Mouse (Mus musculus): ENCODE results near the gene Isca2. TPM values are rescaled to one million over a fixed set of nuclear protein-coding genes. Genes with fewer than 3 reads are reported as not detected.

Gene Isca2
- polyA plus RNA-seq, 1 experiment from 2014 or later = 105 TPM

DNA sequence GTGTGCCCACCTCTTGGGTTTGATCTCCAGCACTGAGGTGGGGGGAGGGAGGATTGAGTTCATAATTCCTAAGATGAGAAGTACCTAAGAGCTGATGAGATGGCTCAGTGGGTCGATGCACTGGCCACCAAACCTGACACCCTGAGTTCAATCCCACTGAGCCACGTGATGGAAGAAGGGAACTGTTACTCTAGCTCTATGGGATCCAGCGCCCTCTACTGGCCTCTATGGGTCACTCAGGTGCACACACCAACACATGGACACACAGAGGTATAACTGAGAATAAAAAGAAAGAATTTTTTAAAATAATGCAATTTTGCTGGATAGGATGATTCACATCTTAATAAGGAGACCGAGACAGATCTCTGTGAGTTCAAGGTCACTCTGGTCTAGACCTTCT, 45.4 kb downstream of the Isca2 start:
- WGBS (ENCODE audit: insufficient replicate concordance) = 55% methylated on average over 4 of the region's 4 CpGs
- Histone ChIP-seq H3K27ac (peak overlapping the region; percentile 94), H3K36me3 (no peaks in the 10 kb centered on the region), H3K4me3 (replicated peaks) (no peak overlapping the region), H3K27me3 (peaks cover 5% of the 10 kb centered on the region; the same call in 1 of the 2 replicates), H3K9ac (no peak overlapping the region), H3K4me1 (replicated peaks) (peaks cover 52% of the 10 kb centered on the region), H3K9me3 (replicated peaks) (no peaks in the 10 kb centered on the region), H3K4me2 (no peak overlapping the region)
- DNase-seq = no peak
- ATAC-seq (ENCODE audit: low read depth) = no peak

DNA sequence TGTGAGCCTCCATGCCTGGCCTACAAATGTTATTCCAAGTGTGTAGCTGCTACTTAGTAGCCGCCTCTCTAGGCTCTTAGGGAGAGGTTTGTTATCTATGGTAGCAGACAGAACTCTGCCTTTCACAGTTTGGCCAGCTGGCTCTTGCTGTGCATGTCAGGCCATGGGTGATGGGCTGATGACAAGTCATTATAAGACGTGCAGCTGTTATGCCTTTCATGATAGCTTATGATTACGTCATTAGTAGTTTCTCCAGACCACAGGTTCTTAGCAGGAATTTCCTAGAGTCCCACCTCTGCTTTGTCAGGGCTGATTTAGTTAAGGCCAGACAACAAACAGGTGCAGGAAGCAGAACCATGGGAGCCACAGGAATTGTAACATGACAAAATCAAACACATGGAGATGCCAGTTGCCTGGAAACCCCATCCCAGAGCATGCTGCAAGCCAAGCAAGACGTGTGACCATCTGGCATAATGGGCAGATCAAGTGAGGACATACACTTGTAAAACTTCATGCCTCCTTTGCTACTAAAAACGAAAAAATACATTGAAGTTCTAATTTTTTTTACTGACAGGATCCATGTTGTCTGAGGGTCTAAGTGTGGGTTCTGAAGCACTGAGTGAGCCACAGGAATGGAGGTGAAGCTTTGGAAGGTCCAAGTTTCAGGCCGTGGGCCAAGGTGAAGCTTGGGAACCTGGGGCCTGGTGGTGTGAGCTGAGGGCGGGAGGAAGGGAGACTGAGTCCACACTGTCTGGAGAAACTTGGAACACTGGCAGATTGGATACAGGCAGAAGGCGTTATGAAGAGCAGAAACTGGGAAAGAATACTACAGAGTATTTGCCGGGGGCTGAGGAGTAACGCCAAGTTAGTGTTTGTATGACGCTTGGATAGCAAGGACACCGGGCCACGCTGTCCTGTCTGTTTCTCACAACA, 46.5 kb downstream of the Isca2 start:
- Histone ChIP-seq H3K4me3 (replicated peaks) (no peak overlapping the region), H3K4me1 (replicated peaks) (peaks cover 52% of the 10 kb centered on the region), H3K9me3 (replicated peaks) (no peaks in the 10 kb centered on the region), H3K36me3 (no peaks in the 10 kb centered on the region), H3K9ac (peak overlapping the region; percentile 57), H3K4me2 (peak overlapping the region; percentile 47), H3K27ac (peak overlapping the region; percentile 94), H3K27me3 (peaks cover 5% of the 10 kb centered on the region; the same call in 1 of the 2 replicates)
- DNase-seq = peak; percentile 79
- peak; percentile 99 for ATAC-seq (ENCODE audit: low read depth)
- WGBS (ENCODE audit: insufficient replicate concordance) = 67% methylated on average over 13 of the region's 13 CpGs

DNA sequence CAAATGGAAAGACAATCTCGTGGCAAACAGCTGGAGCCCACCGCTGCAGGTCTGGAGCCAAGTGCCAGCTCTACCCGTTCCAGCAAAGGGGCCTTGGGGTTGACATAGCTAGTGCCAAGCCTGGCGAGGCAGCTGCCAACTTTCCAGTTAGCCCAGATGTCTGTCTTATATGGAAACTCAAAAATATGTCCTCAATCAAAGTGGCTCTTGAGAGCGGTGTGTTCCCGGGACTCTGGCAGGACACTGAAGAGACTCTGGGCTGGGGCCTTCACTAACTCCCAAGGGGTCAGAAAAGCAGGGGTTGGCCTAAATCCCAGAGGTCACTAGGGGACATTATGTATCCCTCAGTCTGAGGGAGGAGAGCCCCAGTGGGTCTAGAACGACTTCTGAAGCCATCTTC, 50.5 kb downstream of the Isca2 start:
- Histone ChIP-seq H3K4me3 (replicated peaks) (no peak overlapping the region), H3K9me3 (replicated peaks) (no peaks in the 10 kb centered on the region), H3K27ac (no peak overlapping the region), H3K4me2 (no peak overlapping the region), H3K9ac (no peak overlapping the region), H3K36me3 (no peaks in the 10 kb centered on the region), H3K27me3 (peaks cover 25% of the 10 kb centered on the region), H3K4me1 (replicated peaks) (peaks cover 27% of the 10 kb centered on the region)
- WGBS (ENCODE audit: insufficient replicate concordance) = 72% methylated on average over 7 of the region's 7 CpGs
- ATAC-seq (ENCODE audit: low read depth) = no peak
- DNase-seq = no peak

DNA sequence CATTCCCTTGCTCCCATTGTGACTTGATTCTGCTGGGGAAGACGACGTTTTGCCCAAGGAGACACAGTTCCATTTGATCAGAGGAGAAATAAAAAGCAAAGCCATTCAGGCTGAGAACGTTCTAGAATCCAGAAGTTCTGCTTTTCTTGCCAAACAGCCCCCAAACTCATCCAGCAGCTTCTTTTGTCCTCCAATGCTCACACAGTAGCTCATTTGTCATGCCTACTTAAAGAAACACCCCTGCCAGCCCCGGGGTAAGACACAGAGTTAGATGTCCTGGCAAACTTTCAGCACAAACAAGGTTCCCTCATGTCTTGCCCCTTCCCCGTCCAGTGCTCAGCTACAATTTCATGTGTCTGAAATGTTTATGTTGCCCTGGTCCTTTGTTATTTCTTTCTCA, 51.2 kb downstream of the Isca2 start:
- Histone ChIP-seq H3K9ac (no peak overlapping the region), H3K4me1 (replicated peaks) (peaks cover 21% of the 10 kb centered on the region), H3K9me3 (replicated peaks) (no peaks in the 10 kb centered on the region), H3K4me2 (no peak overlapping the region), H3K27ac (no peak overlapping the region), H3K36me3 (no peaks in the 10 kb centered on the region), H3K27me3 (peaks cover 31% of the 10 kb centered on the region), H3K4me3 (replicated peaks) (no peak overlapping the region)
- DNase-seq = no peak
- no peak for ATAC-seq (ENCODE audit: low read depth)
- WGBS (ENCODE audit: insufficient replicate concordance) = 61% methylated on average over 5 of the region's 5 CpGs

Other genes starting within 250 kb of the Isca2 start
- not detected in 2 replicates for gene Vsx2, start 203.5 kb upstream of the Isca2 start, polyA plus RNA-seq (2015; fragmentation: Nextera tagmentation; extraction: Ambion mirVana)
- gene Abcd4, start 155.8 kb upstream of the Isca2 start, polyA plus RNA-seq (2015; fragmentation: Nextera tagmentation; extraction: Ambion mirVana) = 3.9 and 4.4 TPM in 2 replicates
- not detected in 2 replicates for gene Vrtn, start 132.2 kb upstream of the Isca2 start, polyA plus RNA-seq (2015; fragmentation: Nextera tagmentation; extraction: Ambion mirVana)
- gene Syndig1l, start 74.4 kb upstream of the Isca2 start, polyA plus RNA-seq (2015; fragmentation: Nextera tagmentation; extraction: Ambion mirVana) = 0.05 TPM in 1 of 2 replicates, not detected in the other
- gene Npc2, start 99 bp upstream of the Isca2 start, polyA plus RNA-seq (2015; fragmentation: Nextera tagmentation; extraction: Ambion mirVana) = 23.5 and 24.5 TPM in 2 replicates
- gene Ltbp2, start 103.3 kb downstream of the Isca2 start, polyA plus RNA-seq (2015; fragmentation: Nextera tagmentation; extraction: Ambion mirVana) = 0.10 and 0.15 TPM in 2 replicates
- 132 and 134 TPM in 2 replicates for gene Fcf1, start 197.6 kb downstream of the Isca2 start, polyA plus RNA-seq (2015; fragmentation: Nextera tagmentation; extraction: Ambion mirVana)
- gene Arel1, start 197.6 kb downstream of the Isca2 start, polyA plus RNA-seq (2015; fragmentation: Nextera tagmentation; extraction: Ambion mirVana) = 13.3 and 16.9 TPM in 2 replicates
- 9.2 TPM in 2 replicates for gene Ylpm1, start 223.1 kb downstream of the Isca2 start, polyA plus RNA-seq (2015; fragmentation: Nextera tagmentation; extraction: Ambion mirVana)